Mouse (Mus musculus): ENCODE results near the gene C130050O18Rik.

DNA sequence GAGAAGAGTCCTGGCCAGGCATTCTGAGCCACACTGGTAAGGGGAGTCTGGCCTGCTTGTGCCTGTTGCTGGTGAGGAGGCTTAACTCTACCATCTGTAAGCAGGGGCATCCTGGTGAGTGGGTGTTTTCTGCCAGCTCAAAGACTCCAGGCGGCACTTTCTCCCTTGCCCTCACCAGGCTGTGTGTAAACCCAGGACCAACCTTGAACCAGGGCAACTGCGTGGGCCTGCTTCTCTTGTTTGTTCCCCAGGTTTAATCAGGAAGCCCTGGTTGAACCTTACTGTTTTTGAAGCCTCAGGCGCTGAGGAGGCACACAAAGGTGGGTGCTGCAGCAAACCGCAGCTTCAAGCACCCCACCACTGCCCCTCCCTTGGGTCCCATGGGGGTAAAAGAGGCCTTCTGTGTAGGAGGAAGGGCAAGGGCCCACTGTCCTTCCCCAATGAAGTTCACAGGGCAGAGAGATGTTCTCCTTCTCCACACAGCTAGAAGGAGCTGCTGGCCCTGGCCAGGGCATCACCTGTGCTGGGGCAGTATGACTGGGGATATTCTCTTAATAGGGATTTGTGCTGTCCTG, 37.1 kb upstream of the C130050O18Rik start:
- TF ChIP-seq CTCF (IDR thresholded peaks at IDR 0.05; ENCODE audit: control insufficient read depth, insufficient read depth, insufficient read length) (no peak), MAX (IDR thresholded peaks at IDR 0.05) (no peak), USF1 (IDR thresholded peaks at IDR 0.05; ENCODE audit: low read depth) (no peak), MYOD1 (IDR thresholded peaks at IDR 0.05; ENCODE audit: control insufficient read depth, insufficient read length, low read depth) (no peak)
